Mouse (Mus musculus) kidney, adult 2 months (tissue): ENCODE results near the gene Apobec1.

Experiments
- CTCF ChIP-seq: fragments of 200-500 bp; conservative IDR thresholded peaks from 2 replicates; pipeline ENCODE4 v1.5.1; 2011; ENCODE audit warnings: low read depth, mild to moderate bottlenecking, control low read depth, low read length, moderate library complexity, mixed read lengths; ENCODE audit not compliant: insufficient read depth, insufficient read length
- POLR2A ChIP-seq: fragments of 200-500 bp; IDR thresholded peaks from one replicate; pipeline ENCODE4 v1.6.1; 2011; ENCODE audit warnings: low read depth, low read length, control low read depth

DNA sequence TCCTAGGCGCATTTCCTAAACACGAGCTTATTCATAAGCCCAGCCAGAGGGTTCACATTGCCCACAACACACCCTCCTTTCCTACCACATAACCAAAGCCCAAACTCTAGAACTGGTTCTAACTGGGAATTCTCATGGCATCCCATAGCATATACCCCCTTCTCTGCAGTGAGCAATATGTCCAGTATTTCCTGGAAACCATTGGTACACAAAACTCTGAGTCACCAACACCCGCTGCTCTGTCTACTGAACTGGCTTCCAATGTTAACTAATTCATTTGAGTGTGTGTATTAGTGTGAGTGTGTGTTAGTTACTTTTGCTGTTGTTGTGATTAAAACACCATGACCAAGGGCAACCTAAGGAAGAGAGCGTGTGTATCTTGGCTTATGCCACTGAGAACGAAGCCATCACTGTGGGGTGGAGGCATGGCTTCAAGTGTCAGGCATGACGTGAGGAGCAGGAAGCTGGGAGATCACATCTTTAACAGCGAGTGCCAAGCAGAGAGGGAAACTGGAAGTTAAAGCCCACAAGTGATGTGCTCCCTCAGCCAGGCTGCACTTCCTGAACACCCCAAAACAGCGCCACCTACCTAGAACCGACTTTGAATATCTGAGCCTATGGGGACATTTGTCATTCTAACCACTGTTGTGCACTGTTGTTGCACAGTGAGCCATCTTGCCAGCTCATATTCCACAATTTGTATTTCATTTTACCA is 37.0 kb downstream of the Apobec1 start:
- TF ChIP-seq CTCF (no peak), POLR2A (no peak)
